23 mouse cellular contexts compared by ENCODE assay signal in the genomic region with DNA sequence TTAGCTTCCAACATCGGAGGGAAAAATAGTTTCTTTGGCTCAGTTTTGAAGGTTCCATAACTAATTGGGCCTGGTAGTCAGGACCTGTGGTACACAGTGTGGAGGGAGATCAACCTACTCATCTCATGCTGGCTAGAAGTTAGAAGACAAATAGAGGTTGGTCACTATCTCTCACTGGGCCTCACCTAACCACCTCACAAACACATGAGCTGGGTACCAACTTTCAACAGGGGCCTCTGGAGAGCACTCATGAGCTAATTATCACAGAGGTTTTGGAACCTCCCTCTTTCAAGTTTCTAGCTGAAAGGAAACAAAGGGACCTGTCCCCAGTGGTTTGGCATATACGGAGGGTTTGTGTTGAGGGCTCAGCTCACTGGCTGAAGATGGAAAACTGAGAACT. TPM values are rescaled to one million over a fixed set of nuclear protein-coding genes. Genes with fewer than 3 reads are reported as not detected.
DNase-seq lines count a peak whose midpoint lies in the region; ATAC-seq lines count a peak whose summit lies in the region.
"Had no signal": no experiment of that assay in that cellular context is flagged by ENCODE, and none has a peak within 500 bp of the region (broad histone marks: within the 10 kb centered on the region; RNA-seq: fewer than 3 reads in every experiment).

No protein-coding gene starts in this region.

- no peak overlapping the region for H3K4me2 ChIP-seq in embryonic facial prominence, embryonic 11.5 days (ENCODE audit: low read depth, low read length)
- H3K4me2 ChIP-seq in liver, embryonic 11.5 days, result peak overlapping the region; percentile 53
- H3K4me2 ChIP-seq: forebrain, embryonic 15.5 days; limb, embryonic 13.5 days; lung, embryonic 15.5 days; midbrain, embryonic 13.5 days; neural tube, embryonic 12.5 days had no signal

- no peak for ATAC-seq in embryonic facial prominence, embryonic 11.5 days (replicated peaks; ENCODE audit: insufficient number of reproducible peaks, low FRiP score, low TSS enrichment, low read depth)
- ATAC-seq in liver, embryonic 11.5 days (replicated peaks; ENCODE audit: low FRiP score), result peak; percentile 61
- peak; percentile 40 for ATAC-seq in megakaryocyte progenitor cell, adult 5-6 weeks (replicated peaks; ENCODE audit: poor library complexity)
- ATAC-seq: activated CD4-positive, CD25-positive, alpha-beta regulatory T cell, adult 4 months; forebrain, embryonic 15.5 days; midbrain, embryonic 13.5 days had no signal

- H3K4me3 ChIP-seq in embryonic facial prominence, embryonic 11.5 days (ENCODE audit: low read depth, low read length), result no peak overlapping the region
- H3K4me3 ChIP-seq in embryonic facial prominence, embryonic 10.5 days, result no peak overlapping the region
- H3K4me3 ChIP-seq in liver, embryonic 11.5 days (ENCODE audit: low read depth, low read length), result no peak overlapping the region
- H3K4me3 ChIP-seq: forebrain, embryonic 15.5 days; heart, embryonic 10.5 days; limb, embryonic 13.5 days; lung, embryonic 15.5 days; midbrain, embryonic 13.5 days; neural tube, embryonic 12.5 days had no signal

- H3K9me3 ChIP-seq in embryonic facial prominence, embryonic 11.5 days (replicated peaks; ENCODE audit: control insufficient read depth, low read length), result no peaks in the 10 kb centered on the region
- H3K9me3 ChIP-seq in embryonic facial prominence, embryonic 10.5 days, result no peaks in the 10 kb centered on the region
- no peaks in the 10 kb centered on the region for H3K9me3 ChIP-seq in liver, embryonic 11.5 days (ENCODE audit: control insufficient read depth, low read length)
- H3K9me3 ChIP-seq: forebrain, embryonic 15.5 days; heart, embryonic 10.5 days; limb, embryonic 13.5 days; lung, embryonic 15.5 days; midbrain, embryonic 13.5 days; neural tube, embryonic 12.5 days had no signal

- H3K9ac ChIP-seq in embryonic facial prominence, embryonic 11.5 days (replicated peaks; ENCODE audit: low read length), result no peak overlapping the region
- no peak overlapping the region; the same call in 1 of the 2 replicates for H3K9ac ChIP-seq in liver, embryonic 11.5 days (ENCODE audit: low read depth, low read length)
- H3K9ac ChIP-seq: forebrain, embryonic 15.5 days; limb, embryonic 13.5 days; lung, embryonic 15.5 days; midbrain, embryonic 13.5 days; neural tube, embryonic 12.5 days had no signal

- H3K4me1 ChIP-seq in embryonic facial prominence, embryonic 11.5 days (ENCODE audit: control insufficient read depth, insufficient read depth, low read length), result no peaks in the 10 kb centered on the region
- peaks cover 5% of the 10 kb centered on the region; the same call in 1 of the 2 replicates for H3K4me1 ChIP-seq in embryonic facial prominence, embryonic 10.5 days
- peaks cover 14% of the 10 kb centered on the region for H3K4me1 ChIP-seq in liver, embryonic 11.5 days (replicated peaks; ENCODE audit: control insufficient read depth, insufficient read depth, low read length)
- H3K4me1 ChIP-seq: forebrain, embryonic 15.5 days; lung, embryonic 15.5 days; neural tube, embryonic 12.5 days had no signal

- 62% methylated on average over 2 of the region's 2 CpGs for WGBS in embryonic facial prominence, embryonic 11.5 days
- WGBS in embryonic facial prominence, embryonic 10.5 days, result 67% methylated on average over 2 of the region's 2 CpGs
- WGBS in liver, embryonic 11.5 days, result 76% methylated on average over 2 of the region's 2 CpGs

- intact Hi-C loops in left cerebral cortex, postnatal 14 days (cut with DNase I), result no loop called here

- DNase-seq in embryonic facial prominence, embryonic 11.5 days (ENCODE audit: low spot score), result peak; percentile 15
- no peak for DNase-seq in embryonic facial prominence, embryonic 10.5 days (ENCODE audit: low spot score)
- DNase-seq in c-Kit-positive CD71-positive TER-119-negative erythroid progenitor cells, embryonic 14.5 days (ENCODE audit: low read depth), result peak; percentile 30
- DNase-seq in liver, embryonic 11.5 days (ENCODE audit: low spot score), result no peak
- DNase-seq in left cerebral cortex, postnatal 14 days (ENCODE audit: low spot score in 2 of 2), result no peak
- no peak for DNase-seq in cerebellum, adult 8-10 months
- DNase-seq in embryo, embryonic 10.5 days (ENCODE audit: low spot score), result no peak
- DNase-seq: adrenal gland, postnatal 10 days; cerebellum, adult 9-10 months; gastrocnemius, postnatal 36 days; heart, postnatal 10 days; kidney, adult 11 months; right cerebral cortex, postnatal 4 days; thymus, adult 2 months had no signal

- no peaks in the 10 kb centered on the region for H3K36me3 ChIP-seq in embryonic facial prominence, embryonic 11.5 days (replicated peaks; ENCODE audit: control insufficient read depth, insufficient read depth, low read depth, low read length)
- H3K36me3 ChIP-seq in embryonic facial prominence, embryonic 10.5 days (replicated peaks), result no peaks in the 10 kb centered on the region
- H3K36me3 ChIP-seq in liver, embryonic 11.5 days (ENCODE audit: control insufficient read depth, insufficient read depth, low read length), result no peaks in the 10 kb centered on the region
- H3K36me3 ChIP-seq: forebrain, embryonic 15.5 days; heart, embryonic 10.5 days; limb, embryonic 13.5 days; lung, embryonic 15.5 days; midbrain, embryonic 13.5 days; neural tube, embryonic 12.5 days had no signal

- H3K27ac ChIP-seq in embryonic facial prominence, embryonic 11.5 days (replicated peaks; ENCODE audit: low read depth, low read length), result no peak overlapping the region
- no peak overlapping the region for H3K27ac ChIP-seq in embryonic facial prominence, embryonic 10.5 days (replicated peaks)
- H3K27ac ChIP-seq in liver, embryonic 11.5 days (ENCODE audit: low read depth, low read length), result peak overlapping the region; percentile 95
- H3K27ac ChIP-seq: forebrain, embryonic 15.5 days; heart, embryonic 10.5 days; limb, embryonic 13.5 days; lung, embryonic 15.5 days; macrophage; midbrain, embryonic 13.5 days; neural tube, embryonic 12.5 days had no signal

- H3K27me3 ChIP-seq in embryonic facial prominence, embryonic 11.5 days (ENCODE audit: control insufficient read depth, insufficient read depth, low read length), result no peaks in the 10 kb centered on the region
- no peaks in the 10 kb centered on the region for H3K27me3 ChIP-seq in embryonic facial prominence, embryonic 10.5 days (replicated peaks; ENCODE audit: low read depth, poor library complexity, severe bottlenecking)
- H3K27me3 ChIP-seq in liver, embryonic 11.5 days (replicated peaks; ENCODE audit: control insufficient read depth, insufficient read depth, low read length), result no peaks in the 10 kb centered on the region
- H3K27me3 ChIP-seq: forebrain, embryonic 15.5 days; limb, embryonic 13.5 days; lung, embryonic 15.5 days; midbrain, embryonic 13.5 days; neural tube, embryonic 12.5 days had no signal

RNA-seq across cellular contexts. Expression of a gene that starts 59.7 kb away (rescaled TPM):
- 26.2 and 28.1 TPM in 2 replicates for polyA plus RNA-seq in embryonic facial prominence, embryonic 11.5 days (2014; fragmentation: Nextera tagmentation; extraction: Ambion mirVana)
- polyA plus RNA-seq in embryonic facial prominence, embryonic 10.5 days (2016; fragmentation: Nextera tagmentation; extraction: Ambion mirVana), result 23.5 and 26.4 TPM in 2 replicates
- 27.7 and 31.0 TPM in 2 replicates for polyA plus RNA-seq in liver, embryonic 11.5 days (2014; fragmentation: Nextera tagmentation; extraction: Ambion mirVana)
- total RNA-seq in megakaryocyte progenitor cell, adult 5-6 weeks (2015), result 23.9 and 24.0 TPM in 2 replicates
- 42.6 and 48.5 TPM in 2 replicates for total RNA-seq in megakaryocyte progenitor cell, adult 5-6 weeks (2017)
- total RNA-seq in left cerebral cortex, postnatal 14 days (2021), result 10 to 100 TPM; 36.5 to 37.8 TPM

RNA-seq across cellular contexts. Expression of a gene that starts 59.8 kb away (rescaled TPM):
- polyA plus RNA-seq in embryonic facial prominence, embryonic 11.5 days (2014; fragmentation: Nextera tagmentation; extraction: Ambion mirVana), result 22.1 and 22.6 TPM in 2 replicates
- polyA plus RNA-seq in embryonic facial prominence, embryonic 10.5 days (2016; fragmentation: Nextera tagmentation; extraction: Ambion mirVana), result 21.6 and 22.7 TPM in 2 replicates
- 40.2 and 41.7 TPM in 2 replicates for polyA plus RNA-seq in liver, embryonic 11.5 days (2014; fragmentation: Nextera tagmentation; extraction: Ambion mirVana)
- 12.3 and 14.0 TPM in 2 replicates for total RNA-seq in megakaryocyte progenitor cell, adult 5-6 weeks (2015)
- 13.5 and 15.5 TPM in 2 replicates for total RNA-seq in megakaryocyte progenitor cell, adult 5-6 weeks (2017)
- total RNA-seq in left cerebral cortex, postnatal 14 days (2021), result 10 to 100 TPM; 22.5 to 23.2 TPM

Comparison
In these comparisons a context has a peak if more than half of its experiments do, and no peak if none do; other contexts are left out.
1. DNase-seq: peak in embryonic facial prominence, embryonic 11.5 days (single experiment) and c-Kit-positive CD71-positive TER-119-negative erythroid progenitor cells, embryonic 14.5 days (single experiment); none in embryonic facial prominence, embryonic 10.5 days (single experiment), liver, embryonic 11.5 days (single experiment), left cerebral cortex, postnatal 14 days (0 of 2), cerebellum, adult 8-10 months (single experiment) and embryo, embryonic 10.5 days (single experiment).